Mouse (Mus musculus): ENCODE measurements around the gene Mapkap1.

- no peak for TF ChIP-seq TAL1 (IDR thresholded peaks at IDR 0.05; ENCODE audit: low read length)
- no peak for TF ChIP-seq GATA1 (IDR thresholded peaks at IDR 0.05; ENCODE audit: low read length)
Observed at GRCm38 (mm10) chr2:34600734-34601133, 194.2 kb downstream of the Mapkap1 start.
